Mouse (Mus musculus) thymus, adult 2 months (tissue): Measurements from ENCODE around the gene Fam135a.

Experiments used
- CTCF ChIP-seq: fragments of 200-500 bp; IDR thresholded peaks from 2 replicates; pipeline ENCODE4 v1.5.1; 2012; ENCODE audit warnings: mild to moderate bottlenecking, control low read depth, low read length, moderate library complexity, borderline replicate concordance; ENCODE audit not compliant: control insufficient read depth, poor library complexity, insufficient read depth; ENCODE audit errors: extremely low read depth
- POLR2A ChIP-seq: fragments of 200-500 bp; IDR thresholded peaks from 2 replicates; pipeline ENCODE4 v1.6.1; 2012; ENCODE audit warnings: mild to moderate bottlenecking, low read length, control low read depth, moderate library complexity; ENCODE audit not compliant: control insufficient read depth, poor library complexity, insufficient read depth; ENCODE audit errors: extremely low read depth

DNA sequence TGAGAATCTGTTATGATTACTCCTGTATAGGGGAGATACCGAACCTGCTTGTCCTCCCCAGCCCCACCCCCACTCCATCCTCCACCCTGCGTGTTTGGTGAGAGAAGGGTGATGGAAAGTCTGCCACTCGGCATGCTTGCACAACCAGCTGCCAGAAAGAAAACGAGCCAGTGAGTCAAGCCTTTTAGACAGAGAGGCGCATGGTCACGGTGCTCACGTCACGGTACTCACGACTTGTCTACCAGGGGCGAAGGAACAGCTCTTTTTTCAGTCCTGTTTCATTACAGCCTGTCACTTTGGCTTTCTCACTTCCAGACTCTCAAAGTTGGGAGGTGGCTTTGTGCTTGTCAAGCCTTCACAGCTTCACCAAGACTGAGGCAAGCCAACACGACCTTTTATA, 7.2 kb upstream of the Fam135a start:
- TF ChIP-seq CTCF (no peak), POLR2A (no peak)
